8 mouse cellular contexts compared by ENCODE assay signal in the genomic region with DNA sequence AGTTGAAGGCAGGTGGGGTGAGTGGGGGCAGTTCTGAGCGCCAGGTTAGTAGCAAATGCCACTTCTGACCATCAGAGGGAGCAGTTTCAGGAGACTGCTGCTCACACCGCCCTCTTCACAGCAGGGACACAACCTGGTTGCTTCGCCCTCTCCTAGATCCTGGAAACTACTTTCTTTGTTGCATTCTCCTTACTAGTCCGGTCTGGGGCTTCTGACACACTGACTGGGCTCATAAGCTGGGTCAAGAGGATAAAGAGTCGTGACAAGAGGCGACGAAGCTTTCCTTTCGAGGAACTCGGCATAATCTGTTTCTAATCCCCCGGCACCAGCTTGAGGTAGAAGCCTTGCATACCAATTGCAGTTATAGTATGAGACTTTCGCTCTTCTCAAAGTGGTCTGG.
A peak's percentile ranks its signal among the peaks of the same experiment; 100 is the strongest.
DNase-seq lines count a peak whose midpoint lies in the region; ATAC-seq and TF ChIP-seq lines count a peak whose summit lies in the region.

No protein-coding gene starts in this region.

- no peak overlapping the region for H3K27ac ChIP-seq in embryonic facial prominence, embryonic 12.5 days
- no peak overlapping the region for H3K27ac ChIP-seq in liver, embryonic 15.5 days (replicated peaks)
- H3K27ac ChIP-seq in neural tube, embryonic 11.5 days (ENCODE audit: low read depth, low read length) = no peak overlapping the region

- no peak overlapping the region for H3K4me3 ChIP-seq in C2C12 (ENCODE audit: insufficient read depth, poor library complexity, severe bottlenecking)
- peak overlapping the region; percentile 22; the same call in 1 of the 2 replicates for H3K4me3 ChIP-seq in embryonic facial prominence, embryonic 12.5 days
- no peak overlapping the region for H3K4me3 ChIP-seq in liver, embryonic 15.5 days (replicated peaks)
- no peak overlapping the region for H3K4me3 ChIP-seq in neural tube, embryonic 11.5 days (ENCODE audit: low read depth, low read length)

- no peaks in the 10 kb centered on the region for H3K9me3 ChIP-seq in embryonic facial prominence, embryonic 12.5 days
- H3K9me3 ChIP-seq in liver, embryonic 15.5 days (replicated peaks) = no peaks in the 10 kb centered on the region
- no peaks in the 10 kb centered on the region for H3K9me3 ChIP-seq in neural tube, embryonic 11.5 days (ENCODE audit: control insufficient read depth, low read length)

- H3K79me2 ChIP-seq in C2C12 (ENCODE audit: control insufficient read depth, insufficient read depth) = no peaks in the 10 kb centered on the region

- no peaks in the 10 kb centered on the region; the same call in 1 of the 2 replicates for H3K4me1 ChIP-seq in embryonic facial prominence, embryonic 12.5 days
- peaks cover 3% of the 10 kb centered on the region; the same call in 1 of the 2 replicates for H3K4me1 ChIP-seq in liver, embryonic 15.5 days (replicated peaks)
- no peaks in the 10 kb centered on the region for H3K4me1 ChIP-seq in neural tube, embryonic 11.5 days (ENCODE audit: control insufficient read depth, insufficient read depth, low read length)

- peak overlapping the region; percentile 38 for H3K4me2 ChIP-seq in embryonic facial prominence, embryonic 12.5 days (replicated peaks)
- peak overlapping the region; percentile 37 for H3K4me2 ChIP-seq in liver, embryonic 15.5 days
- H3K4me2 ChIP-seq in neural tube, embryonic 11.5 days (ENCODE audit: low read depth) = no peak overlapping the region

- 32% methylated on average over 11 of the region's 11 CpGs for WGBS in embryonic facial prominence, embryonic 12.5 days
- WGBS in liver, embryonic 15.5 days (ENCODE audit: insufficient replicate concordance) = 28% methylated on average over 11 of the region's 11 CpGs
- 40% methylated on average over 11 of the region's 11 CpGs for WGBS in neural tube, embryonic 11.5 days

- H3K9ac ChIP-seq in embryonic facial prominence, embryonic 12.5 days = no peak overlapping the region
- H3K9ac ChIP-seq in liver, embryonic 15.5 days = no peak overlapping the region
- no peak overlapping the region for H3K9ac ChIP-seq in neural tube, embryonic 11.5 days (ENCODE audit: low read length)

- DNase-seq in adrenal gland, adult 8-10 months = peak; percentile 31
- DNase-seq in heart, postnatal 10 days = peak; percentile 62 to 78
- DNase-seq in kidney, postnatal 36 days = peak; percentile 53 to 77
- DNase-seq in neural tube, embryonic 11.5 days (ENCODE audit: low spot score) = peak; percentile 29
- DNase-seq in testis, postnatal 14 days (ENCODE audit: low spot score) = peak; percentile 44

- TF ChIP-seq CTCF in C2C12 (IDR thresholded peaks at IDR 0.05; ENCODE audit: control insufficient read depth, insufficient read depth, insufficient read length) = peak; percentile 16

- intact Hi-C loops in heart, postnatal 10 days (cut with DNase I) = no loop called here

- peaks cover 7% of the 10 kb centered on the region for H3K27me3 ChIP-seq in C2C12 (ENCODE audit: control insufficient read depth, insufficient read depth, insufficient read length)
- H3K27me3 ChIP-seq in embryonic facial prominence, embryonic 12.5 days = no peaks in the 10 kb centered on the region
- no peaks in the 10 kb centered on the region for H3K27me3 ChIP-seq in liver, embryonic 15.5 days
- H3K27me3 ChIP-seq in neural tube, embryonic 11.5 days (ENCODE audit: control insufficient read depth, insufficient read depth, low read length) = no peaks in the 10 kb centered on the region

- no peaks in the 10 kb centered on the region for H3K36me3 ChIP-seq in C2C12 (ENCODE audit: control insufficient read depth, insufficient read depth)
- H3K36me3 ChIP-seq in embryonic facial prominence, embryonic 12.5 days = no peaks in the 10 kb centered on the region
- no peaks in the 10 kb centered on the region for H3K36me3 ChIP-seq in liver, embryonic 15.5 days (replicated peaks)
- H3K36me3 ChIP-seq in neural tube, embryonic 11.5 days (ENCODE audit: control insufficient read depth, insufficient read depth, low read length) = no peaks in the 10 kb centered on the region

- no peak overlapping the region for H3ac ChIP-seq in C2C12 (ENCODE audit: control insufficient read depth, insufficient read length, low read depth)

- H3K79me3 ChIP-seq in C2C12 (ENCODE audit: low read depth) = no peaks in the 10 kb centered on the region

- ATAC-seq in embryonic facial prominence, embryonic 12.5 days (ENCODE audit: insufficient number of reproducible peaks, insufficient read depth, low FRiP score, low TSS enrichment) = no peak
- ATAC-seq in liver, embryonic 15.5 days (ENCODE audit: insufficient read depth) = no peak
- ATAC-seq in neural tube, embryonic 11.5 days (ENCODE audit: insufficient read depth, low FRiP score, low TSS enrichment) = no peak

TF ChIP-seq in C2C12, 6 proteins besides CTCF, POLR2A, EP300 and RAD21:
- TF ChIP-seq USF1 (IDR thresholded peaks at IDR 0.05; ENCODE audit: low read depth) = no peak
- no peak for TF ChIP-seq FOSL1 (IDR thresholded peaks at IDR 0.05; ENCODE audit: insufficient read depth, low read length, poor library complexity, severe bottlenecking)
- no peak for TF ChIP-seq MYOD1 (IDR thresholded peaks at IDR 0.05; ENCODE audit: control insufficient read depth, insufficient read length, low read depth)
- no peak for TF ChIP-seq MYOG (IDR thresholded peaks at IDR 0.05; ENCODE audit: control insufficient read depth, extremely low read depth, insufficient read length)
- no peak for TF ChIP-seq MAX (IDR thresholded peaks at IDR 0.05)
- TF ChIP-seq CEBPB (IDR thresholded peaks at IDR 0.05; ENCODE audit: low read depth) = no peak
